Mouse (Mus musculus): Measurements from ENCODE around the gene 1700061G19Rik. TPM values are rescaled to one million over a fixed set of nuclear protein-coding genes. Genes with fewer than 3 reads are reported as not detected.

Gene 1700061G19Rik
- polyA plus RNA-seq, 1 experiment from 2014 or later, result 0.40 TPM

DNA sequence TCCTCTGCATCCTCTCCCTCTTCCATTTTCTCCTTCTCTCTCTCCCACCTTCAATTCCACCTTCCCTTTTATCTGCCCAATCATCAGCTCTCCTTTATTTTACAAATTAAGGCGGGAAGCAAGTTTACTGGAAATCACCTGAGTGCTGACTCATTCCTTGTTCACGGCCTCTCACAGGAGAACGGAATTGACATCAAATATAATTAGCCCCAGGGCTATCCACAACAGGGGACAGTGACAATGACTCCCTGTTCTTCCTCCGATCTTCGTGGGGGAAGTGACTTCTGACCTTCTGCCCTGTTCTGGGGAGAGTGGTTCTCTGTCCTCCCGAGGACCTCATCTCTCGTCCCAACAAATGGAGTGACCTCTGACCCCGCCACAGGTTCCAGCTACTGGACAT lies 1.7 kb downstream of the 1700061G19Rik start:
- no peaks in the 10 kb centered on the region for H3K27me3 ChIP-seq (ENCODE audit: control insufficient read depth, insufficient read depth, low read length)
- no peak overlapping the region for H3K9ac ChIP-seq (ENCODE audit: low read length)
- no peak overlapping the region for H3K4me3 ChIP-seq (ENCODE audit: low read depth, low read length)
- ATAC-seq (ENCODE audit: insufficient number of reproducible peaks, low FRiP score, low TSS enrichment, low read depth) (no peak), DNase-seq (ENCODE audit: low spot score) (no peak)
- 68% methylated on average over 8 of the region's 8 CpGs for WGBS
- no peak overlapping the region for H3K27ac ChIP-seq (replicated peaks; ENCODE audit: low read depth, low read length)
- H3K9me3 ChIP-seq (ENCODE audit: control insufficient read depth, low read length), result no peaks in the 10 kb centered on the region
- no peaks in the 10 kb centered on the region for H3K4me1 ChIP-seq (ENCODE audit: control insufficient read depth, insufficient read depth, low read length)
- H3K36me3 ChIP-seq (ENCODE audit: control insufficient read depth, insufficient read depth, low read length), result no peaks in the 10 kb centered on the region
- no peak overlapping the region for H3K4me2 ChIP-seq (ENCODE audit: low read depth, severe bottlenecking)

DNA sequence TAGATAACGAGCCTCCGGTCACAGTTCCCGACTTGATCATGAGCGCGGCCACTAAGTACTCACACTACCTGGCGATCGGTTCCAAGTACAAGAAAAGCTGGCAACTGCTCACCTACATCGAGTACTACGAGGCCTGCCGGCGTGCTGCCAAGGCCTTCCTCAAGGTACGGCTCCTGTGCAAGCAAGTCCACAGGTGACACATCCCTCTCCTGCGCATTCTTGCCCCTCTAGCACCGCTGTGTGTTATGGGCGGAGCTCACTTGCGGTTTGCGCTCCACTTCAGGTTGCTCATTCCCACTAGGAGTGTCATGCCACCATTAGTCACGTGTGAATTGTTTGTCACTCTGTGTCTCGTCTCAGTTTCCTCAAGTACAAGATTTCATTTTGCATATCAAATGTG lies 2.1 kb downstream of the 1700061G19Rik start:
- no peak for DNase-seq (ENCODE audit: low spot score)
- H3K36me3 ChIP-seq (ENCODE audit: control insufficient read depth, insufficient read depth, low read length), result no peaks in the 10 kb centered on the region
- H3K9me3 ChIP-seq (ENCODE audit: control insufficient read depth, low read length), result no peaks in the 10 kb centered on the region
- ATAC-seq (ENCODE audit: insufficient number of reproducible peaks, low FRiP score, low TSS enrichment, low read depth), result no peak
- 89% methylated on average over 19 of the region's 19 CpGs for WGBS
- no peaks in the 10 kb centered on the region for H3K27me3 ChIP-seq (ENCODE audit: control insufficient read depth, insufficient read depth, low read length)
- H3K4me2 ChIP-seq (ENCODE audit: low read depth, severe bottlenecking), result no peak overlapping the region
- H3K4me1 ChIP-seq (ENCODE audit: control insufficient read depth, insufficient read depth, low read length), result no peaks in the 10 kb centered on the region
- no peak overlapping the region for H3K4me3 ChIP-seq (ENCODE audit: low read depth, low read length)
- no peak overlapping the region for H3K27ac ChIP-seq (replicated peaks; ENCODE audit: low read depth, low read length)
- no peak overlapping the region for H3K9ac ChIP-seq (ENCODE audit: low read length)

DNA sequence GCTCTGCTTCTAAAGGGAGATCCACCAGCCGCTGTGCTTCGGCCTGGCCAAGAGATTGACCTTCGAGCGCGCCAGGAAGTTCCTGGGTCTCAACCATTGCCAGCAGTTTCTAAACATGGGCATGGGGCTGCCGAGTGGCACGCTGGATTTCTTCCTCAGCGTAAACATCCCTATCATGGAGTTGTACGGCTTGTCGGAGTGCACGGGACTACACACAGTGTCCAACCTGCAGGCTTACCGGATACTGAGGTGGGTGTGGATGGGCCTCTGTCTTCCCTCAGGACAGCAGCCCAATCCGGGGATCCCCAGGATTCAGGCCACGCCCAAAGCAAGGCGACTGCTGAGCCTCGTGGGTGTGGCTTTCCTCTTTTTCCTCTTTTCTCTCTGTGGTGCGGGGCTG lies 8.3 kb downstream of the 1700061G19Rik start:
- H3K9ac ChIP-seq (ENCODE audit: low read length), result no peak overlapping the region
- H3K4me3 ChIP-seq (ENCODE audit: low read depth, low read length), result no peak overlapping the region
- H3K36me3 ChIP-seq (ENCODE audit: control insufficient read depth, insufficient read depth, low read length), result no peaks in the 10 kb centered on the region; the same call in 1 of the 2 replicates
- ATAC-seq (ENCODE audit: insufficient number of reproducible peaks, low FRiP score, low TSS enrichment, low read depth) (no peak), DNase-seq (ENCODE audit: low spot score) (no peak)
- whole genome bisulfite sequencing, result 51% methylated on average over 17 of the region's 17 CpGs
- no peak overlapping the region for H3K27ac ChIP-seq (replicated peaks; ENCODE audit: low read depth, low read length)
- H3K4me2 ChIP-seq (ENCODE audit: low read depth, severe bottlenecking), result no peak overlapping the region
- no peaks in the 10 kb centered on the region for H3K4me1 ChIP-seq (ENCODE audit: control insufficient read depth, insufficient read depth, low read length)
- no peaks in the 10 kb centered on the region for H3K27me3 ChIP-seq (ENCODE audit: control insufficient read depth, insufficient read depth, low read length)
- H3K9me3 ChIP-seq (ENCODE audit: control insufficient read depth, low read length), result no peaks in the 10 kb centered on the region

DNA sequence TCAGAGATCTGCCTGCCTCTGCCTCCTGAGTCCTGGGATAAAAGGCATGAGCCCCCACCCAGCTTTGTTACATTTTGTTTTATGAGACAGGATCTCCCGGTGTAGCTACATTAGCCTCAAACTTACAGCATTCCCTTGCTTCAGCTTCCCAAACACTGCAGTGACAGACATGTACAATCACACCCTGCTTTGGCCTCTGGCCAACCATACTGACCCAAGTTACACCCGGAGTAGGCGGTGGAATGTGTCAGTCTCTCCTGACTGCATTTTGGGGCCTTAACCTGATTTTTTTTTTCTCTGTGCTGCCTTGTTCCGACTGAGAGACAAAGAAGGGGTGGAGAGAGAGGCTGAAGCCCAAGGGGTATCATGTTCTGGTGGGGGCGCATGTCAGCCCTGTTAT lies 9.1 kb downstream of the 1700061G19Rik start:
- Histone ChIP-seq H3K4me2 (ENCODE audit: low read depth, severe bottlenecking) (no peak overlapping the region), H3K27me3 (ENCODE audit: control insufficient read depth, insufficient read depth, low read length) (no peaks in the 10 kb centered on the region), H3K4me1 (ENCODE audit: control insufficient read depth, insufficient read depth, low read length) (no peaks in the 10 kb centered on the region), H3K27ac (replicated peaks; ENCODE audit: low read depth, low read length) (no peak overlapping the region), H3K36me3 (ENCODE audit: control insufficient read depth, insufficient read depth, low read length) (no peaks in the 10 kb centered on the region; the same call in 1 of the 2 replicates), H3K4me3 (ENCODE audit: low read depth, low read length) (no peak overlapping the region), H3K9ac (ENCODE audit: low read length) (no peak overlapping the region), H3K9me3 (ENCODE audit: control insufficient read depth, low read length) (no peaks in the 10 kb centered on the region)
- no peak for DNase-seq (ENCODE audit: low spot score)
- 79% methylated on average over 5 of the region's 5 CpGs for WGBS
- ATAC-seq (ENCODE audit: insufficient number of reproducible peaks, low FRiP score, low TSS enrichment, low read depth), result no peak

DNA sequence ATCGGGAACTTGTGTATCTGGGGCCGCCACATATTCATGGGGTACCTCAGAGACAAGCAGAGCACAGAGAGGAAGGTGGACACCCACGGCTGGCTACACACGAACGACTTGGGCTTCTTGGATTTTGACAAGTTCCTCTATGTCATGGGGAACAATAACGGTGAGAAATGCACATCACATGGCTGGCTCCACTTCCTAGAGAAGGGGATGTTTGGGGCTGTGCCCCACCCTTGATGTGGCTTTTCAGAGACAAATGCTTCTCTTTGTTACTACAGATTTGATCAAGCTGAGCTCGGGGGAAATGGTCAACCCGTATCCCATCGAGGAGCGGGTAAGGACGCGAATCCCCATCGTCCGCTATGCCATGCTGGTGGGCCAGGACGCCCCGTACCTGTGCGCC lies 9.5 kb downstream of the 1700061G19Rik start:
- no peaks in the 10 kb centered on the region for H3K4me1 ChIP-seq (ENCODE audit: control insufficient read depth, insufficient read depth, low read length)
- H3K27ac ChIP-seq (replicated peaks; ENCODE audit: low read depth, low read length), result no peak overlapping the region
- DNase-seq (ENCODE audit: low spot score), result no peak
- no peak overlapping the region for H3K4me3 ChIP-seq (ENCODE audit: low read depth, low read length)
- ATAC-seq (ENCODE audit: insufficient number of reproducible peaks, low FRiP score, low TSS enrichment, low read depth), result no peak
- H3K9ac ChIP-seq (ENCODE audit: low read length), result no peak overlapping the region
- peaks cover 2% of the 10 kb centered on the region; the same call in 1 of the 2 replicates for H3K36me3 ChIP-seq (ENCODE audit: control insufficient read depth, insufficient read depth, low read length)
- no peaks in the 10 kb centered on the region for H3K27me3 ChIP-seq (ENCODE audit: control insufficient read depth, insufficient read depth, low read length)
- H3K4me2 ChIP-seq (ENCODE audit: low read depth, severe bottlenecking), result no peak overlapping the region
- no peaks in the 10 kb centered on the region for H3K9me3 ChIP-seq (ENCODE audit: control insufficient read depth, low read length)
- 92% methylated on average over 17 of the region's 17 CpGs for WGBS

DNA sequence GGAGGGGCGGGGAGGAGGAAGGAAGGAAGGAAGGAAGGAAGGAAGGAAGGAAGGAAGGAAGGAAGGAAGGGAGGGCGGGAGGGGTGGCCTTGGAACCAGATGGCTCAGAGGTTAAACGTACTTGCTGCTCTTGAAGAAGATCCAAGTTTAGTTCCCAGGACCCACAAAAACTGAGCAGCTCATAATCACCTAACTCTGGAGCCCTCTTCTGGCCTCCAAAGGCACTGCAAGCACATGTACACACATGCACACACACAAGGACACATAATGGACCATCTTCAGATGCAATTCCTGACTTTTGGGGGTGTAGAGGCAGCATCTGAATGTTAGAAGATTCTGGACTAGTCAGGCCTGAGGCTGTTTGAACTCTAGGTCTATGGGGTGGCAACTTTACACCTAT lies 12.8 kb downstream of the 1700061G19Rik start:
- 96% methylated on average over 2 of the region's 3 CpGs for WGBS
- DNase-seq (ENCODE audit: low spot score), result no peak
- H3K36me3 ChIP-seq (ENCODE audit: control insufficient read depth, insufficient read depth, low read length), result peaks cover 16% of the 10 kb centered on the region

DNA sequence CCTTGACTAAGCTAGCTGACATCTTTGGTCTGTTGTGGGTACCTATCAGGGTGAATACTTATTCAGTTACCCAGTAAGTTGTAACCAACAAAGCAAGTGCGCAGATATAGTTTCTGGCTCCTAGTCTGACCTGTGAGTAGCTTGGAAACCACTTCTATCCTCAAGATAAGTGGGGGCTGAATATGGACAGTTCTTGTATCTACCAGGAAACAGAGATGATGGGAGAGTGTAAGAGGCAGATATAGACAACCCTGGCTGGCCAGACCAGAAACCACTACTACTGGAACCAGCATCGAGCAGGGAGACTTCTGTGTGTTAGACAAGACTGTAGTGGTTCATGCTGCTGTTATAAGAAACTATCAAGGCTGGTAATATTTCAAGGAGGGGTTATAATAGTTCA lies 14.7 kb downstream of the 1700061G19Rik start:
- Histone ChIP-seq H3K27ac (replicated peaks; ENCODE audit: low read depth, low read length) (no peak overlapping the region), H3K9me3 (ENCODE audit: control insufficient read depth, low read length) (no peaks in the 10 kb centered on the region), H3K4me2 (ENCODE audit: low read depth, severe bottlenecking) (no peak overlapping the region), H3K9ac (ENCODE audit: low read length) (no peak overlapping the region), H3K27me3 (ENCODE audit: control insufficient read depth, insufficient read depth, low read length) (no peaks in the 10 kb centered on the region), H3K36me3 (ENCODE audit: control insufficient read depth, insufficient read depth, low read length) (peaks cover 36% of the 10 kb centered on the region), H3K4me3 (ENCODE audit: low read depth, low read length) (no peak overlapping the region), H3K4me1 (ENCODE audit: control insufficient read depth, insufficient read depth, low read length) (no peaks in the 10 kb centered on the region)
- DNase-seq (ENCODE audit: low spot score), result no peak
- no peak for ATAC-seq (ENCODE audit: insufficient number of reproducible peaks, low FRiP score, low TSS enrichment, low read depth)
- 95% methylated on average over 2 of the region's 2 CpGs for WGBS

More for the DNA sequence above, 12.8 kb downstream of the 1700061G19Rik start:
- no peak overlapping the region for H3K4me2 ChIP-seq (ENCODE audit: low read depth, severe bottlenecking)
- no peak overlapping the region for H3K4me3 ChIP-seq (ENCODE audit: low read depth, low read length)
- H3K27me3 ChIP-seq (ENCODE audit: control insufficient read depth, insufficient read depth, low read length), result no peaks in the 10 kb centered on the region
- H3K9me3 ChIP-seq (ENCODE audit: control insufficient read depth, low read length), result no peaks in the 10 kb centered on the region
- H3K27ac ChIP-seq (replicated peaks; ENCODE audit: low read depth, low read length), result no peak overlapping the region
- no peaks in the 10 kb centered on the region for H3K4me1 ChIP-seq (ENCODE audit: control insufficient read depth, insufficient read depth, low read length)
- no peak for ATAC-seq (ENCODE audit: insufficient number of reproducible peaks, low FRiP score, low TSS enrichment, low read depth)
- H3K9ac ChIP-seq (ENCODE audit: low read length), result no peak overlapping the region

DNA sequence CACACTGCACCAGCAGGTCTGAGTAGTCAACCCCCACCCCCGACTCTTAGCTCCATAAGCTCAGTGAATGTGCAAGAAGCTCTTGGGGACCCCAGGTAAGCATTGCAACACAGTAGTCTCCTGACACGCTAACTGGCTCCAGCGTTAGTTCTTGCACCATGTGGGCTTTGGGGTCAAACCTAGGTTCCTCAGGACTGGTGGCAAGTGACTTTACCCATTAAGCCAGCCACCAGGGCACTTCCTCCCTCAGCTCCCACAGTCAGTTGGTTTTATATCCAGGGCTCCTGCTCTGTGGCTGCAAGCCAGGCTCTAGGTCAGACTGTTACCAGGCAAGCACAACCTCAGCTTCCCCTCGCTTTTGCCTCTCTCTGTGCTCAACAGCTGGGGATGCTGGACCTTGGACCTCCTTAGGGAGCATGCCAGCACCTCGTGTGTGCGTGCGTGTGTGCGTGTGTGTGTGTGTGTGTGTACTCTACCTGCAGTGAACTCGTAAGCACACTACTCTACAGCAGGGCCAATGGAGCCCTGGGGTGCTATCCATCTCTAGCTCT lies 20.2 kb downstream of the 1700061G19Rik start:
- WGBS, result 95% methylated on average over 9 of the region's 9 CpGs
- peaks cover 58% of the 10 kb centered on the region for H3K36me3 ChIP-seq (ENCODE audit: control insufficient read depth, insufficient read depth, low read length)
- DNase-seq (ENCODE audit: low spot score) (no peak), ATAC-seq (ENCODE audit: insufficient number of reproducible peaks, low FRiP score, low TSS enrichment, low read depth) (no peak)
- H3K4me2 ChIP-seq (ENCODE audit: low read depth, severe bottlenecking), result no peak overlapping the region
- no peaks in the 10 kb centered on the region for H3K27me3 ChIP-seq (ENCODE audit: control insufficient read depth, insufficient read depth, low read length)
- no peaks in the 10 kb centered on the region for H3K4me1 ChIP-seq (ENCODE audit: control insufficient read depth, insufficient read depth, low read length)
- no peak overlapping the region for H3K9ac ChIP-seq (ENCODE audit: low read length)
- no peaks in the 10 kb centered on the region for H3K9me3 ChIP-seq (ENCODE audit: control insufficient read depth, low read length)
- H3K4me3 ChIP-seq (ENCODE audit: low read depth, low read length), result no peak overlapping the region
- H3K27ac ChIP-seq (replicated peaks; ENCODE audit: low read depth, low read length), result no peak overlapping the region

DNA sequence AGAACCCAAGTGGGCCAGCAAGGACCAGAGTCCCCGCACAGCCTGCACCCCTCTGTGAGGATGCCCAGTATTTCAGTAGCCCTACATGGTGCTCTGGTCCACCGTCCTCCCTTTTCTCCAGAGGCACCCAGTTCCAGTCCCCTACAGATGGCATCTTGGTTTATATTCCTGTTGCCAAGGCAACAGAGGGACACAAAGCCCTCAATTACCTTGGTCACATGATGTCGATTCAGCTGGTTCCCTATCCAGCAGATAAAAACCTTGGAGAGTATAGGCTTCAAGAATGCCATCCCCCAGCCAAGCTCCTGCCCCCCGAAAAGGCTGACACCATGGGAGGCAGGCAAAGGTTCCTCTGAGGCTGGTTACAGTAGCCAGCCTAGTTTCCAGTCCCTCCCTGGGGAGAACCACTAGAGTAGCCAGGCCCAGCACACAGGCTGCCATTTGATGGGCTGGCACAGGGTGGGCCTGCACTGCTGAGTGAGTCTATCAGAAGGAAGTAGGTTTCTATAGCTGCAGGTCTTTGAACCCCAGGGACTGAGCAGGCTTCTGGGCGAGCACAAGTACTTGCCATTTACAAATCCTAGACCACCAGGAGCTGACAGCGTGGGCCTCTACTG lies 21.3 kb downstream of the 1700061G19Rik start:
- Histone ChIP-seq H3K4me2 (ENCODE audit: low read depth, severe bottlenecking) (no peak overlapping the region), H3K9me3 (ENCODE audit: control insufficient read depth, low read length) (no peaks in the 10 kb centered on the region), H3K36me3 (ENCODE audit: control insufficient read depth, insufficient read depth, low read length) (peaks cover 59% of the 10 kb centered on the region), H3K4me3 (ENCODE audit: low read depth, low read length) (no peak overlapping the region), H3K27me3 (ENCODE audit: control insufficient read depth, insufficient read depth, low read length) (no peaks in the 10 kb centered on the region), H3K9ac (ENCODE audit: low read length) (no peak overlapping the region), H3K4me1 (ENCODE audit: control insufficient read depth, insufficient read depth, low read length) (no peaks in the 10 kb centered on the region), H3K27ac (replicated peaks; ENCODE audit: low read depth, low read length) (no peak overlapping the region)
- DNase-seq (ENCODE audit: low spot score) (no peak), ATAC-seq (ENCODE audit: insufficient number of reproducible peaks, low FRiP score, low TSS enrichment, low read depth) (no peak)
- 87% methylated on average over 6 of the region's 6 CpGs for WGBS

Measured in limb, embryonic 11.5 days (tissue).